Mouse (Mus musculus): ENCODE results near the gene Uap1l1.

The Uap1l1 gene

GRCm38 (mm10) chr2:25369996-25370395, 4.5 kb upstream of the Uap1l1 start:
- no peak for DNase-seq

- no peak for DNase-seq
These were observed 756 bp downstream of the Uap1l1 start for GRCm38 (mm10) chr2:25364761-25365090.

- no peak for DNase-seq
These were observed 1.2 kb downstream of the Uap1l1 start for GRCm38 (mm10) chr2:25364313-25364712.

- DNase-seq = no peak
These were observed 1.9 kb downstream of the Uap1l1 start for GRCm38 (mm10) chr2:25363478-25364178.

- no peak for DNase-seq
These were observed 5.6 kb downstream of the Uap1l1 start for GRCm38 (mm10) chr2:25359848-25360247.

- peak; percentile 59 to 67 for DNase-seq
These were observed 9.0 kb downstream of the Uap1l1 start, which contains the start of gene Dpp7 for GRCm38 (mm10) chr2:25356208-25357079. Gene Dpp7, minus strand, starts transcription at chr2:25356359.

- DNase-seq = no peak
These were observed 9.9 kb downstream of the Uap1l1 start for GRCm38 (mm10) chr2:25355419-25356066.

GRCm38 (mm10) chr2:25354211-25354610, 11.3 kb downstream of the Uap1l1 start:
- no peak for DNase-seq

GRCm38 (mm10) chr2:25350701-25351100, 14.8 kb downstream of the Uap1l1 start:
- DNase-seq = no peak

- no peak for DNase-seq
These were observed 16.0 kb downstream of the Uap1l1 start for GRCm38 (mm10) chr2:25349499-25349898.

- no peak for DNase-seq
These were observed 17.3 kb downstream of the Uap1l1 start for GRCm38 (mm10) chr2:25348162-25348561.

GRCm38 (mm10) chr2:25338303-25338702, 27.2 kb downstream of the Uap1l1 start:
- DNase-seq = no peak

- no peak for DNase-seq
These were observed 31.9 kb downstream of the Uap1l1 start for GRCm38 (mm10) chr2:25333569-25333968.

GRCm38 (mm10) chr2:25332286-25333160, 33.0 kb downstream of the Uap1l1 start, which contains the start of gene Man1b1:
Gene Man1b1, plus strand, starts transcription at chr2:25332338.
- peak; percentile 99 for DNase-seq

GRCm38 (mm10) chr2:25331470-25331869, 34.0 kb downstream of the Uap1l1 start:
- DNase-seq = no peak

- no peak for DNase-seq
These were observed 37.0 kb downstream of the Uap1l1 start for GRCm38 (mm10) chr2:25328440-25328839.

- DNase-seq = no peak
These were observed 39.4 kb downstream of the Uap1l1 start for GRCm38 (mm10) chr2:25326036-25326435.

GRCm38 (mm10) chr2:25320084-25320483, 45.4 kb downstream of the Uap1l1 start:
- no peak for DNase-seq

GRCm38 (mm10) chr2:25318971-25319773, 46.3 kb downstream of the Uap1l1 start, which contains the start of gene Grin1:
Gene Grin1, minus strand, starts transcription at chr2:25319187.
- peak; percentile 66 for DNase-seq

- DNase-seq = no peak
These were observed 47.1 kb downstream of the Uap1l1 start for GRCm38 (mm10) chr2:25318119-25318966.
